8 mouse cellular contexts compared by ENCODE assay signal in the genomic region with DNA sequence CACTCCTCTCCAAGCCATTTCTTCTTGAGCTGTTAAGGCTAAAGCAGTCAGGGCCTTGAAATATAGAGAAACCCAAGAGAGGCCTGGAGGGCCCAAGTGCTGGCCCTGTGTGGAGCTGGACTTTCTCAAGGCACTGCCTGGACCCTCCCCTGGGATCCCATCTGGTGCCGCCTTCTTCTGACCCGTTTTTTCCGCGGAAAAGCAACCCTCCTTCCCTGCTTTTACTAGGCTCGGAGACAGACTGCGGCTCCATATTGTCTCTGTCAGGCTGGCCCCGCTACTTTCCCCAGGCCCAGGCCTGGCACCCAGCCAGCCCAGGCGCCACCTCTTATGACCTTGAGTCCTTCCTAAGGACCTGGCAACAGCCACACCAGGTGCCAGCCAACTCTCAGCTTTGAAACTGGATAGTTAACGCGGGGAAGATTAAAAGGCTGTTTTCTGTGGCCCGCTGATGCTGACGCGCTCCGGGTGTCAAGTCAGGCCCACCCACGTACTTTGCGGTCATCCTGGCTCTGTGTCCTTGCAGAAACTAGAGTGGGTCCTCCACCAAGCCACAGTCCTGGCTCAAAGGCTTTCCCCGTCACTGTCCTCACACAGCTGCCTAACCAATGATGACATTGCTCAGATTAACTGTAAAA. TPM values are rescaled to one million over a fixed set of nuclear protein-coding genes. Genes with fewer than 3 reads are reported as not detected.
DNase-seq lines count a peak whose midpoint lies in the region; ATAC-seq and TF ChIP-seq lines count a peak whose summit lies in the region.

No protein-coding gene starts in this region.

- no peak for TF ChIP-seq CTCF in kidney, postnatal 0 days (IDR thresholded peaks at IDR 0.05; ENCODE audit: low read depth)

- peak overlapping the region; percentile 33 for H3K4me3 ChIP-seq in embryonic facial prominence, embryonic 13.5 days
- peak overlapping the region; percentile 44 for H3K4me3 ChIP-seq in heart, embryonic 15.5 days
- H3K4me3 ChIP-seq in kidney, postnatal 0 days (replicated peaks; ENCODE audit: low read depth, low read length): peak overlapping the region; percentile 20; the same call in 1 of the 2 replicates
- peak overlapping the region; percentile 30; the same call in 1 of the 2 replicates for H3K4me3 ChIP-seq in stomach, embryonic 15.5 days (replicated peaks)

- H3K4me1 ChIP-seq in embryonic facial prominence, embryonic 13.5 days: peaks cover 23% of the 10 kb centered on the region
- H3K4me1 ChIP-seq in heart, embryonic 15.5 days (replicated peaks): peaks cover 34% of the 10 kb centered on the region
- peaks cover 20% of the 10 kb centered on the region for H3K4me1 ChIP-seq in kidney, postnatal 0 days (replicated peaks; ENCODE audit: insufficient read depth, low read length)
- peaks cover 29% of the 10 kb centered on the region for H3K4me1 ChIP-seq in stomach, embryonic 15.5 days

- H3K27ac ChIP-seq in embryonic facial prominence, embryonic 13.5 days: peak overlapping the region; percentile 78
- H3K27ac ChIP-seq in heart, embryonic 15.5 days: peak overlapping the region; percentile 98
- H3K27ac ChIP-seq in kidney, postnatal 0 days: peak overlapping the region; percentile 94
- H3K27ac ChIP-seq in stomach, embryonic 15.5 days: peak overlapping the region; percentile 93

- DNase-seq in layer of hippocampus, adult 11-12 months (ENCODE audit: low spot score): peak; percentile 58
- DNase-seq in layer of hippocampus, adult 9-10 months (ENCODE audit: low spot score): no peak
- no peak for DNase-seq in kidney, postnatal 0 days (ENCODE audit: low spot score)
- DNase-seq in lung, postnatal 36 days: peak; percentile 82
- no peak for DNase-seq in spleen, postnatal 36 days (ENCODE audit: low spot score in 2 of 2)

- H3K9ac ChIP-seq in embryonic facial prominence, embryonic 13.5 days: peak overlapping the region; percentile 59
- peak overlapping the region; percentile 53 for H3K9ac ChIP-seq in heart, embryonic 15.5 days
- H3K9ac ChIP-seq in kidney, postnatal 0 days (ENCODE audit: low read depth, low read length): peak overlapping the region; percentile 52
- no peak overlapping the region for H3K9ac ChIP-seq in stomach, embryonic 15.5 days

- H3K36me3 ChIP-seq in embryonic facial prominence, embryonic 13.5 days: no peaks in the 10 kb centered on the region
- H3K36me3 ChIP-seq in heart, embryonic 15.5 days: no peaks in the 10 kb centered on the region
- H3K36me3 ChIP-seq in kidney, postnatal 0 days (ENCODE audit: insufficient read depth, low read length): no peaks in the 10 kb centered on the region
- no peaks in the 10 kb centered on the region for H3K36me3 ChIP-seq in stomach, embryonic 15.5 days

- peak; percentile 38; the same call in 1 of the 2 replicates for ATAC-seq in embryonic facial prominence, embryonic 13.5 days (ENCODE audit: insufficient number of reproducible peaks, insufficient read depth, low FRiP score, low TSS enrichment, low read depth)
- peak; percentile 75 for ATAC-seq in heart, embryonic 15.5 days (replicated peaks; ENCODE audit: insufficient number of reproducible peaks, insufficient read depth, low FRiP score, low read depth)
- peak; percentile 34 for ATAC-seq in kidney, postnatal 0 days (replicated peaks; ENCODE audit: low FRiP score, low read depth)
- 0 out of 2 replicates have a peak, but pooled peaks have one; percentile 3 for ATAC-seq in stomach, embryonic 15.5 days (ENCODE audit: insufficient read depth, low FRiP score, low read depth)

- WGBS in embryonic facial prominence, embryonic 13.5 days: 28% methylated on average over 17 of the region's 17 CpGs
- WGBS in heart, embryonic 15.5 days: 8% methylated on average over 17 of the region's 17 CpGs
- 6% methylated on average over 17 of the region's 17 CpGs for WGBS in kidney, postnatal 0 days
- 16% methylated on average over 17 of the region's 17 CpGs for WGBS in stomach, embryonic 15.5 days

- H3K4me2 ChIP-seq in embryonic facial prominence, embryonic 13.5 days: peak overlapping the region; percentile 62
- peak overlapping the region; percentile 70 for H3K4me2 ChIP-seq in heart, embryonic 15.5 days
- peak overlapping the region; percentile 56 for H3K4me2 ChIP-seq in kidney, postnatal 0 days (ENCODE audit: low read length)
- H3K4me2 ChIP-seq in stomach, embryonic 15.5 days: peak overlapping the region; percentile 61

- H3K9me3 ChIP-seq in embryonic facial prominence, embryonic 13.5 days: no peaks in the 10 kb centered on the region
- H3K9me3 ChIP-seq in heart, embryonic 15.5 days (replicated peaks): no peaks in the 10 kb centered on the region
- no peaks in the 10 kb centered on the region for H3K9me3 ChIP-seq in kidney, postnatal 0 days (replicated peaks; ENCODE audit: low read length)
- H3K9me3 ChIP-seq in stomach, embryonic 15.5 days: no peaks in the 10 kb centered on the region

- no peaks in the 10 kb centered on the region for H3K27me3 ChIP-seq in embryonic facial prominence, embryonic 13.5 days
- H3K27me3 ChIP-seq in heart, embryonic 15.5 days: no peaks in the 10 kb centered on the region
- no peaks in the 10 kb centered on the region for H3K27me3 ChIP-seq in kidney, postnatal 0 days (ENCODE audit: insufficient read depth, low read length)
- H3K27me3 ChIP-seq in stomach, embryonic 15.5 days (replicated peaks): no peaks in the 10 kb centered on the region

RNA-seq across cellular contexts. Expression of a gene that starts 4.8 kb away (rescaled TPM):
- 11.5 and 12.9 TPM in 2 replicates for polyA plus RNA-seq in embryonic facial prominence, embryonic 13.5 days (2015; fragmentation: Nextera tagmentation; extraction: Ambion mirVana)
- 3.0 and 7.0 TPM in 2 replicates for polyA plus RNA-seq in heart, embryonic 15.5 days (2015; fragmentation: Nextera tagmentation; extraction: Ambion mirVana)
- 12.3 and 12.5 TPM in 2 replicates for polyA plus RNA-seq in kidney, postnatal 0 days (2015; fragmentation: Nextera tagmentation; extraction: Ambion mirVana)
- 11.3 and 12.5 TPM in 2 replicates for polyA plus RNA-seq in stomach, embryonic 15.5 days (2015; fragmentation: Nextera tagmentation; extraction: Ambion mirVana)

RNA-seq across cellular contexts. Expression of a gene that starts 8.2 kb away (rescaled TPM):
- 284 and 299 TPM in 2 replicates for polyA plus RNA-seq in embryonic facial prominence, embryonic 13.5 days (2015; fragmentation: Nextera tagmentation; extraction: Ambion mirVana)
- 224 and 299 TPM in 2 replicates for polyA plus RNA-seq in heart, embryonic 15.5 days (2015; fragmentation: Nextera tagmentation; extraction: Ambion mirVana)
- polyA plus RNA-seq in kidney, postnatal 0 days (2015; fragmentation: Nextera tagmentation; extraction: Ambion mirVana): 307 and 309 TPM in 2 replicates
- polyA plus RNA-seq in stomach, embryonic 15.5 days (2015; fragmentation: Nextera tagmentation; extraction: Ambion mirVana): 250 and 272 TPM in 2 replicates

RNA-seq across cellular contexts. Expression of a gene that starts 38.5 kb away (rescaled TPM):
- polyA plus RNA-seq in embryonic facial prominence, embryonic 13.5 days (2015; fragmentation: Nextera tagmentation; extraction: Ambion mirVana): 0.23 and 0.27 TPM in 2 replicates
- polyA plus RNA-seq in heart, embryonic 15.5 days (2015; fragmentation: Nextera tagmentation; extraction: Ambion mirVana): 4.3 and 5.8 TPM in 2 replicates
- polyA plus RNA-seq in kidney, postnatal 0 days (2015; fragmentation: Nextera tagmentation; extraction: Ambion mirVana): 3.1 and 4.1 TPM in 2 replicates
- 1.6 and 1.9 TPM in 2 replicates for polyA plus RNA-seq in stomach, embryonic 15.5 days (2015; fragmentation: Nextera tagmentation; extraction: Ambion mirVana)

Comparison
In these comparisons a context has a peak if more than half of its experiments do, and no peak if none do; other contexts are left out.
1. DNase-seq: peak in layer of hippocampus, adult 11-12 months (single experiment) and lung, postnatal 36 days (single experiment); none in layer of hippocampus, adult 9-10 months (single experiment), kidney, postnatal 0 days (single experiment) and spleen, postnatal 36 days (0 of 2).
2. ATAC-seq: peak in every context shown above with its lines; median percentile 75 in heart, embryonic 15.5 days; 38 in embryonic facial prominence, embryonic 13.5 days; 34 in kidney, postnatal 0 days; 3 in stomach, embryonic 15.5 days.
3. Peak in every context shown above with its lines, with median percentiles within 50 percentile points of each other: H3K27ac ChIP-seq, H3K4me2 ChIP-seq and H3K4me3 ChIP-seq.